30 mouse cellular contexts compared by ENCODE assay signal in genomic region chr13:8573908-8574307, GRCm38 (mm10).
DNase-seq lines count a peak whose midpoint lies in the region; ATAC-seq lines count a peak whose summit lies in the region.
"Had no signal": no experiment of that assay in that cellular context is flagged by ENCODE, and none has a peak within 500 bp of the region (broad histone marks: within the 10 kb centered on the region; RNA-seq: fewer than 3 reads in every experiment).

No protein-coding gene starts in this region.

- no peaks in the 10 kb centered on the region for H3K9me3 ChIP-seq in kidney, embryonic 14.5 days (ENCODE audit: control insufficient read depth, low read length)
- H3K9me3 ChIP-seq in liver, embryonic 12.5 days (replicated peaks) = no peaks in the 10 kb centered on the region
- H3K9me3 ChIP-seq: embryonic facial prominence, embryonic 15.5 days; forebrain, embryonic 12.5 days; G1E had no signal

- peak; percentile 20 for DNase-seq in embryo, embryonic 11 days
- DNase-seq in embryo, embryonic 10 days (ENCODE audit: low spot score) = no peak
- DNase-seq in kidney, postnatal 14 days = no peak
- DNase-seq in forelimb bud, embryonic 11.5 days (ENCODE audit: low read depth, low spot score) = peak; percentile 16
- peak; percentile 52 for DNase-seq in mesoderm, embryonic 11.5 days (ENCODE audit: low read depth, low spot score)
- DNase-seq in layer of hippocampus, postnatal 25 days (ENCODE audit: extremely low spot score in 1 of 2, low spot score in 1 of 2) = no peak
- DNase-seq: adrenal gland, adult 8-10 months; cerebellum, adult 8-10 months; cerebellum, postnatal 25 days; gastrocnemius, postnatal 25 days; heart, adult 18-20 months; heart, postnatal 4 days; kidney, adult 9 months; liver, embryonic 13.5 days; lung, adult 18-20 months; lung, postnatal 4 days; midbrain, embryonic 14.5 days; right cerebral cortex, postnatal 4 days; thymus, adult 18-20 months; thymus, postnatal 25 days had no signal

- no peak overlapping the region for H3K9ac ChIP-seq in kidney, embryonic 14.5 days (ENCODE audit: low read depth, low read length)
- H3K9ac ChIP-seq in liver, embryonic 12.5 days = no peak overlapping the region
- H3K9ac ChIP-seq: embryonic facial prominence, embryonic 15.5 days; forebrain, embryonic 12.5 days; heart, embryonic 12.5 days; liver, embryonic 13.5 days had no signal

- no peaks in the 10 kb centered on the region for H3K27me3 ChIP-seq in kidney, embryonic 14.5 days (ENCODE audit: control insufficient read depth, insufficient read depth, low read length)
- no peaks in the 10 kb centered on the region for H3K27me3 ChIP-seq in liver, embryonic 12.5 days (replicated peaks)
- H3K27me3 ChIP-seq: embryonic facial prominence, embryonic 15.5 days; forebrain, embryonic 12.5 days; heart, embryonic 12.5 days; liver, embryonic 13.5 days; megakaryocyte, embryonic 14.5 days had no signal

- H3K4me3 ChIP-seq in kidney, embryonic 14.5 days (ENCODE audit: low read length) = no peak overlapping the region
- no peak overlapping the region for H3K4me3 ChIP-seq in liver, embryonic 12.5 days
- H3K4me3 ChIP-seq: embryonic facial prominence, embryonic 10.5 days; embryonic facial prominence, embryonic 15.5 days; forebrain, embryonic 12.5 days; heart, embryonic 12.5 days; liver, embryonic 13.5 days; megakaryocyte, embryonic 14.5 days had no signal

- ATAC-seq in kidney, embryonic 14.5 days (ENCODE audit: low FRiP score, low TSS enrichment) = peak; percentile 77; the same call in 1 of the 2 replicates
- ATAC-seq in liver, embryonic 12.5 days = no peak
- ATAC-seq: lung, postnatal 0 days had no signal

- H3K36me3 ChIP-seq in kidney, embryonic 14.5 days (ENCODE audit: control insufficient read depth, insufficient read depth, low read length) = no peaks in the 10 kb centered on the region
- H3K36me3 ChIP-seq in liver, embryonic 12.5 days = no peaks in the 10 kb centered on the region
- H3K36me3 ChIP-seq: embryonic facial prominence, embryonic 10.5 days; embryonic facial prominence, embryonic 15.5 days; forebrain, embryonic 12.5 days; G1E; heart, embryonic 12.5 days; liver, embryonic 13.5 days had no signal

- 38% methylated on average over 12 of the region's 12 CpGs for WGBS in kidney, embryonic 14.5 days
- 70% methylated on average over 12 of the region's 12 CpGs for WGBS in liver, embryonic 12.5 days (ENCODE audit: insufficient replicate concordance)

- H3K4me1 ChIP-seq in kidney, embryonic 14.5 days (ENCODE audit: control insufficient read depth, insufficient read depth, low read length) = no peaks in the 10 kb centered on the region
- no peaks in the 10 kb centered on the region for H3K4me1 ChIP-seq in liver, embryonic 12.5 days
- H3K4me1 ChIP-seq: embryonic facial prominence, embryonic 10.5 days; embryonic facial prominence, embryonic 15.5 days; forebrain, embryonic 12.5 days; heart, embryonic 12.5 days; liver, embryonic 13.5 days; megakaryocyte, embryonic 14.5 days had no signal

- H3K27ac ChIP-seq in kidney, embryonic 14.5 days (ENCODE audit: low read depth, low read length) = no peak overlapping the region
- H3K27ac ChIP-seq in liver, embryonic 12.5 days = no peak overlapping the region
- H3K27ac ChIP-seq: embryonic facial prominence, embryonic 10.5 days; embryonic facial prominence, embryonic 15.5 days; forebrain, embryonic 12.5 days; liver, embryonic 13.5 days; stomach, postnatal 0 days had no signal

- no peak overlapping the region for H3K4me2 ChIP-seq in kidney, embryonic 14.5 days (replicated peaks; ENCODE audit: low read depth, low read length)
- H3K4me2 ChIP-seq in liver, embryonic 12.5 days = no peak overlapping the region
- H3K4me2 ChIP-seq: embryonic facial prominence, embryonic 15.5 days; forebrain, embryonic 12.5 days; heart, embryonic 12.5 days; liver, embryonic 13.5 days had no signal

Comparison
In these comparisons a context has a peak if more than half of its experiments do, and no peak if none do; other contexts are left out.
1. DNase-seq: peak in embryo, embryonic 11 days (single experiment), forelimb bud, embryonic 11.5 days (single experiment) and mesoderm, embryonic 11.5 days (single experiment); none in embryo, embryonic 10 days (single experiment), kidney, postnatal 14 days (single experiment) and layer of hippocampus, postnatal 25 days (0 of 2).